Mouse (Mus musculus) forebrain, embryonic 12.5 days (tissue): Measurements from ENCODE around the gene Fastk. TPM values are rescaled to one million over a fixed set of nuclear protein-coding genes. Genes with fewer than 3 reads are reported as not detected.
"Not testable (repeated sequence)": the region's sequence is repeated elsewhere in the genome, so short reads cannot be mapped to it uniquely, and the experiment has no call there.

ENCODE experiments used
- ATAC-seq: fragments of 200-750 bp; cut with Nextera tagmentation; 2 replicates; pipeline ENCODE4 v1.8.0; 2017; ENCODE audit warnings: moderate TSS enrichment; ENCODE audit not compliant: low FRiP score
- H3K27ac ChIP-seq: fragments of 300-500 bp; sonication (generic); 2 replicates; pipeline ENCODE4 v1.5.1; 2016; ENCODE audit warnings: mild to moderate bottlenecking
- H3K27me3 ChIP-seq: fragments of 300-500 bp; sonication (generic); 2 replicates; pipeline ENCODE4 v1.6.1; 2016; ENCODE audit warnings: mild to moderate bottlenecking
- H3K36me3 ChIP-seq: fragments of 300-500 bp; sonication (generic); replicated peaks from 2 replicates; pipeline ENCODE4 v1.6.1; 2016; ENCODE audit warnings: mild to moderate bottlenecking
- H3K4me1 ChIP-seq: fragments of 300-500 bp; sonication (generic); 2 replicates; pipeline ENCODE4 v1.6.1; 2016
- H3K4me2 ChIP-seq: fragments of 300-500 bp; sonication (generic); 2 replicates; pipeline ENCODE4 v1.6.1; 2016; ENCODE audit warnings: mild to moderate bottlenecking, moderate library complexity
- H3K4me3 ChIP-seq: fragments of 300-500 bp; sonication (generic); replicated peaks from 2 replicates; pipeline ENCODE4 v1.5.1; 2016; ENCODE audit warnings: mild to moderate bottlenecking
- H3K9ac ChIP-seq: fragments of 300-500 bp; sonication (generic); 2 replicates; pipeline ENCODE4 v1.6.1; 2016; ENCODE audit warnings: mild to moderate bottlenecking
- H3K9me3 ChIP-seq: fragments of 300-500 bp; sonication (generic); 2 replicates; pipeline ENCODE4 v1.6.1; 2016
- WGBS: fragments of 180-500 bp; shearing (Covaris S2); methylation state at CpG from one replicate; pipeline ENCODE4 v1.1.7; 2016; 5-methylcytosine and 5-hydroxymethylcytosine counted together
- polyA plus RNA-seq: library from polyadenylated mRNA; unstranded; fragments of >200 nt; fragmentation: Nextera tagmentation; extraction: Ambion mirVana; gene quantifications from 2 replicates; pipeline ENCODE4 v1.2.1, GENCODE M21; 2016

The Fastk gene
- polyA plus RNA-seq, 1 experiment from 2014 or later = 102 TPM

DNA sequence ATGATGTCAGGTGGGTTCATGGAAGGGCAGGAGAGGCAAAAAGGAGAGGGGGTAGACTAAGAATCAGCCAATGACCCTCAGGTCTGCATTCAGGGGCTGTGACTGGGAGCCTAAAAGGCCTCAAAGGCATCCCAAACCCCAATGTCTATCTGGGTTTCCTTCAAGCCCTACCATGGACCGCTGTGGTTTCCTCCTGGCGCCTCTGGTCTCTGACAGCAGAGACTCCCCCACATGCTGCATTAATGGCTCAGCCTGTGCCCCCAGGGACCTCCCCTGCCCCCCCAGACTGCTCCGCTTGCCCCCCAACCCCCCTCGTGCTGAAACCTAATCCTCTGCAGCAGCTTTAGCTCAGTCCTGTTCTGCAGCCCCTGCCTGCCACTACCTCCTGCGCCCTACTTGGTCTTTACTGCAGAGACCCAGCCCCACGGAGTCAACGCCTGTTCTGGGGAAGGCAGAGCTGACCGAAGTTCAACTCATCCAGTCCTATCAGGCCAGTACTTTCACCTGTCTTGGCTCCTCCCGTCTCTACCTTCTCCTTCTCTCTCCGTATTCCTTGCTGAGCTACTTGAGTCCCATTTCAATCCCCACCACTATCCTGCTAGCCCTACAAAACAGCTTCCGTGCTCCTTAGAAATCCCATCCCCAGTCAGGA, 31.9 kb downstream of the Fastk start, which contains the start of gene Asic3:
Gene Asic3 (plus strand): TSS at position 351 of the 652 bp plus-strand sequence.
- H3K9ac ChIP-seq = no peak within 1 kb of the TSS
- no peak for ATAC-seq
- no peak within 1 kb of the TSS for H3K27ac ChIP-seq
- no peak within 1 kb of the TSS for H3K4me3 ChIP-seq
- 52% methylated on average over 11 of the region's 11 CpGs for WGBS
- peaks cover 28% of the 10 kb centered on the region; the same call in 1 of the 2 replicates for H3K27me3 ChIP-seq
- peaks cover 14% of the 10 kb centered on the region for H3K36me3 ChIP-seq
- no peaks in the 10 kb centered on the region for H3K9me3 ChIP-seq
- H3K4me1 ChIP-seq = peaks cover 16% of the 10 kb centered on the region
- no peak within 1 kb of the TSS for H3K4me2 ChIP-seq

DNA sequence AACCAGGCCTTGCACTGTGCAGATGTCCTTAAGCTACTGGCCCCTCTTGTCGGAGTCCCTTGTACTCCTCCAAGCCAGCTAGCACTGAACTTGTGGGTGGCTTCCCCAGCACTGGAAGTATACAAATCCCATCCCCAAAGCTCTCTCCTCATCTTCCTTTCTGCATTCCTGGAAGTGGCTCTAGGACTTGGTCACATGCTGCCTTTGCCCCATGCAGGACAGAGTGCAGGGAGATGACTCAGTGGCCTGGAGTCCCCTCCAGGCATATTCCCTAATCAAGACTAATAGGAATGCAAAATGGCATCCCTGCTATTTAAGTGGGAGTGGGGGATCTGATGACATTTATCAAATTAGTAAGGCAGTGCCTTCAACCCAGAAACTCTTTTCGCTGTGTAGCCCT, 33.0 kb downstream of the Fastk start:
- H3K4me2 ChIP-seq = no peak overlapping the region
- H3K9me3 ChIP-seq = no peaks in the 10 kb centered on the region
- WGBS = 93% methylated on average over 2 of the region's 2 CpGs
- peaks cover 26% of the 10 kb centered on the region; the same call in 1 of the 2 replicates for H3K27me3 ChIP-seq
- no peak overlapping the region for H3K27ac ChIP-seq
- peaks cover 16% of the 10 kb centered on the region for H3K4me1 ChIP-seq
- peaks cover 19% of the 10 kb centered on the region for H3K36me3 ChIP-seq
- no peak overlapping the region for H3K4me3 ChIP-seq
- ATAC-seq = no peak
- no peak overlapping the region for H3K9ac ChIP-seq

DNA sequence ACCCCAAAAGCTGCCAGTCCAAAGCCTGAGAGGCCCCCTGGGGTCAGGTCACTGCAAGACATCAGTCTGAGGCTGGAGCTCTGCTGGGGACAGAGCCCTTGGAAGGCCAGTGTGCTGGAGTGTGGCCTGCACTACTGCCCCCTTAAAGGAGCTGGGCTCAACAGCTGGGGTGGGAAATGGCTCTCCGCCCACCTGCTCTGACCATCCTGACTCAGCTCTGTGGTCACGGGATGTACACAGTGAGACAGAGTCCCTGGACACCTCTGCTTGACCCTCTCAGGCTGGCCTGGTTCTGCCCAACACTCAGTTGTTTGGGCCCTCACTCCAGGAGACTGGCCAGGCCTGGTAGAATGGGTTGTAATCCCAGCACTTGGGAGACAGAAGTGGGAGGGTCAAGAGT, 35.6 kb downstream of the Fastk start:
- Histone ChIP-seq H3K9ac (no peak overlapping the region), H3K27me3 (peaks cover 13% of the 10 kb centered on the region; the same call in 1 of the 2 replicates), H3K4me2 (no peak overlapping the region), H3K27ac (no peak overlapping the region), H3K36me3 (peaks cover 35% of the 10 kb centered on the region), H3K4me1 (peaks cover 7% of the 10 kb centered on the region; the same call in 1 of the 2 replicates), H3K4me3 (no peak overlapping the region), H3K9me3 (no peaks in the 10 kb centered on the region)
- ATAC-seq = no peak
- 83% methylated on average over 2 of the region's 2 CpGs for WGBS

DNA sequence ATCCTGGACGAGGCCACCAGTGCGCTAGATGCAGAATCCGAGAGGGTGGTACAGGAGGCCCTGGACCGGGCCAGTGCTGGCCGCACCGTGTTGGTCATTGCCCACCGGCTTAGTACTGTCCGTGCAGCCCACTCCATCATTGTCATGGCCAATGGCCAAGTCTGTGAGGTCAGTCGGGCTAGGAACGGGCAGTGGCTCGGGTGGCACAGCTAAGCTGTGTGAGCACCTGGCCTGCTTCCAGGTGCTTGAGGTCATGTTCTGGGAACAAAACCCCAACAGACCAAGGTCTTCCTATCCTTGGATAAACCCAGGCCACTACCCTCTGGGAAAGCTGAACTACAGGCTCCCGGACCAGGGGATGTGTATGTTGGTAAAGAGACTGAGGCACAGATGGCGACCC, 36.4 kb downstream of the Fastk start:
- Histone ChIP-seq H3K36me3 (peaks cover 37% of the 10 kb centered on the region), H3K9me3 (no peaks in the 10 kb centered on the region), H3K27me3 (peaks cover 5% of the 10 kb centered on the region; the same call in 1 of the 2 replicates), H3K4me3 (no peak overlapping the region), H3K4me2 (no peak overlapping the region), H3K27ac (no peak overlapping the region), H3K9ac (no peak overlapping the region), H3K4me1 (peaks cover 6% of the 10 kb centered on the region; the same call in 1 of the 2 replicates)
- WGBS = 96% methylated on average over 13 of the region's 13 CpGs
- ATAC-seq = no peak

DNA sequence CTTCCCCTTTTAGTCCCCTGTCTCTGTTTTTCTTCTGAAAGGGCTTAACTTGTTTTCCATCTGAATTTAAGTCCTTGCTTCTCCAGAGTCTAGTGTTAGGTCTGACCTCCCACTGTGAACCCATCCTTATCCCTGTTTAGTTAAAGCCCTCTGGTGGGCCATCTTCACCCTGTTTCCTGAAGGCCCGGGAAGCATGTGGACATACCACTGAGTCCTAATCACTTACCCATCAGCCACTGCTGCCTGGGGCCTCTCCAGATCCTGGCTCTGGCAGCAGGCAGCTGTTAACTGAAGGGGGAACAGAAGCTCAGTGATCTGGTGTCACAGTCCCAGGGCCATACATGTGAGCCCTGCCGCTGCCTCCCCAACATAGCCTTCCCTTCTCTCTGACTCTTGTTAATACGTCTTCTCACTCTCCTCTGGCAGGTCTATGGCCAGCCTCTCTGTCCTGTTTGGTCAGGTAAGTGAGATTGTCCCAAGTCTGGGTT, 39.7 kb downstream of the Fastk start:
- H3K36me3 ChIP-seq = peaks cover 65% of the 10 kb centered on the region
- no peaks in the 10 kb centered on the region for H3K27me3 ChIP-seq
- no peak overlapping the region for H3K27ac ChIP-seq
- no peak overlapping the region for H3K4me3 ChIP-seq
- no peak overlapping the region for H3K9ac ChIP-seq
- ATAC-seq = no peak
- no peaks in the 10 kb centered on the region for H3K9me3 ChIP-seq
- no peak overlapping the region for H3K4me2 ChIP-seq
- H3K4me1 ChIP-seq = no peaks in the 10 kb centered on the region
- 71% methylated on average over 3 of the region's 3 CpGs for WGBS

DNA sequence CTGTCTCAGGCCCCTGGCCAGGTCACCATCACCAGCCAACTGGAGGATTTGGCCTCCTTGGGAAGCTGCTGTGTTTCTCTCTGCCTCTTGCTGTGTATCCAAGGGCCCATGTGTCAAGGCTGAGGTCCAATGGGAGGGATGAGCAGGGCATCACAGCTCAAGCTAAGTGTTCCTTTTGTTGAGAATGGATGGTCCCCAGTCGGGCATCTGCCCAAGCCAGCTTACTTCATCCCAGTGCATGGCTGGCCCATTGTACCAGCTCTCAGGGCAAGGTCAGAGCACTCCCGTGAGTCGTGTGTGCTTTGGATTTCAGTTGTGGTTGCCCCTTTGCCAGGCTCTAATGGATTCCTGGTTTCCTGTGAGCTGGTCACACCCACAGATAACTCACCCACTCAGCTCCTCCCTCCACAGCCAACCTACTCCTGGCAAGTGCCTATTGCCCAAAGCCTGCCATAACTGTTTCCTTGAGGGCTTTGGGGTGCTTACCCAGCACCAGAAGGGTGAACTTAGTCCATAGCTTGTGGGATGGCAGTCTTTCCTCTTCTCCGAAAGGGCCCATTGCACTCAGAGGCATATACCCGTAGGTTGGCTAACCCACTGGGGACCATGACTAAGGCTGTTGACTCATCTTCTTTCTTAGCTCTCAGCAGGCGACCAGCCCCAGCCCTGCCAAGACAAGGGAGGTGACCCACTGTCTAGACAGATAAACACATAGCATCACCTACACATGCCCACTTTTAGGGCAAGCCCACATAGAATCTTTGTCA, 40.3 kb downstream of the Fastk start:
- Histone ChIP-seq H3K4me1 (no peaks in the 10 kb centered on the region), H3K9ac (no peak overlapping the region), H3K27ac (no peak overlapping the region), H3K27me3 (no peaks in the 10 kb centered on the region), H3K36me3 (peaks cover 70% of the 10 kb centered on the region), H3K4me2 (no peak overlapping the region), H3K9me3 (no peaks in the 10 kb centered on the region), H3K4me3 (no peak overlapping the region)
- 89% methylated on average over 6 of the region's 6 CpGs for WGBS
- no peak for ATAC-seq

DNA sequence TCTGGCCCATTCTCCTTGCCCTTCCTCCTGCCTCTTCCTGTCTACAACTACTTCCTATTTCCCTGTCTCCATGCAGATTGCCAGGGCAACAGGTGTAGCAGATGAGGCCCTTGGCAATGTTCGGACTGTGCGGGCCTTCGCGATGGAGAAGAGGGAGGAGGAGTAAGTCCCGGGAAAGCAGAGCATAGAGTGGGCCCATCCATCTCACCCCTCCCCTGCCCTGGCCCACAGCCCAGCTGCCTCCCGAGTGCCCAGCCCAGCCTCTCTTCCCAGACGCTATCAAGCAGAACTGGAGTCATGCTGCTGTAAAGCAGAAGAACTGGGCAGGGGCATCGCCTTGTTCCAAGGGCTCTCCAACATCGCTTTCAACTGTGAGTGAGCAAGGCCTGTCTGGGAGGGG, 43.1 kb downstream of the Fastk start:
- H3K9me3 ChIP-seq = no peaks in the 10 kb centered on the region
- no peak for ATAC-seq
- H3K27me3 ChIP-seq = no peaks in the 10 kb centered on the region
- H3K4me3 ChIP-seq = no peak overlapping the region
- H3K27ac ChIP-seq = no peak overlapping the region
- no peak overlapping the region for H3K9ac ChIP-seq
- no peaks in the 10 kb centered on the region for H3K4me1 ChIP-seq
- H3K4me2 ChIP-seq = no peak overlapping the region
- 86% methylated on average over 9 of the region's 9 CpGs for WGBS
- peaks cover 51% of the 10 kb centered on the region for H3K36me3 ChIP-seq

DNA sequence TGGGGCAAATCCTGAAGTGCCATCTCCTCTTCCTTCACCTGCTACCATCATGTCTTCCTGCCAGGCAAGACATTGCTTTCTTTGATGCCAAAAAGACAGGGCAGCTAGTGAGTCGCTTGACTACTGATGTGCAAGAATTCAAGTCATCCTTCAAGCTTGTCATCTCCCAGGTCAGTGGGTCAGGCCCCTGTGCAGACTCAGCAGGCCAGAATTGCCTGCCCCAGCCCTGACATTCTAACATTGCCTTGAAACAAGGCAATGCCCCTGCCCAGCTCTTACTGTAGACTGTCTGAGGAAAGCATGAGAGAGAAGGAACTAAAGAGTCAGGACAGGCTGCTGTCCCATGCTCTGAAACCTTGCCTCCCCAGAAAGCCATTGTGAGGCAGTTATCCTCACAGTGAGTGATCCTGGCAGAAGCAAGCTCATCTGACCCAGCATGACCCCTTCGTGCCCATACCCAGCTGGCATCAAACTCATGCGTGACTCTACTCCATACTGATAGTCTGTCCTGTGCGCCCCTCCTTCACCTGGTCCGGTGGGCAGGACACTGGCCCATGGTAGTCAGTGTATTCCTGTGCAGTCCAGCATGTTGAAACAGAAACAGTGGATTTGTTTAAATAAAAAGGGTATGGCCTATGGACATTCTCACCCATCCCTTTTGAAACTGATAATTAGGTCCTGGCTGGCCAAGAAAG, 44.0 kb downstream of the Fastk start:
- no peak overlapping the region for H3K4me2 ChIP-seq
- H3K4me3 ChIP-seq = no peak overlapping the region
- H3K9me3 ChIP-seq = no peaks in the 10 kb centered on the region
- no peak overlapping the region for H3K9ac ChIP-seq
- WGBS = 94% methylated on average over 5 of the region's 5 CpGs
- H3K27me3 ChIP-seq = no peaks in the 10 kb centered on the region
- no peaks in the 10 kb centered on the region for H3K4me1 ChIP-seq
- H3K36me3 ChIP-seq = peaks cover 42% of the 10 kb centered on the region
- no peak for ATAC-seq
- no peak overlapping the region for H3K27ac ChIP-seq

DNA sequence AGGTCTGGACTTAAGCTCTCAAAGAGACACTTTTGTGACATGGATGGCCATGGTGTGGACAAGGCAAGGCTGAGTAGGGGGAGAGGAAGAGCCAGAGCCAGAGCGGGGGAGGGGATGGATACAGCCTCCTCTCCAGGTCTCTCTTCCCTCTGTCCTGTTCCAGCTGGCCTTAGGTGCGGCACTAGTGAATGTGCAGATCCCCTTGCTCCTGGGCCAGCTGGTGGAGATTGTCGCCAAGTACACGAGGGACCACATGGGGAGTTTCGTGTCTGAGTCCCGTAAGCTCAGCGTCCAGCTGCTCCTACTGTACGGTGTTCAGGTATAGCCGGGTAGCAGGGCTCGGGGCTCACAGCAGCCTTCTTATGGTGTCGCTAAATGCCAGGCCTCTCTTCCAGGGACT, 44.7 kb downstream of the Fastk start:
- Histone ChIP-seq H3K4me1 (no peaks in the 10 kb centered on the region), H3K27ac (no peak overlapping the region), H3K4me3 (no peak overlapping the region), H3K36me3 (peaks cover 40% of the 10 kb centered on the region), H3K27me3 (no peaks in the 10 kb centered on the region), H3K4me2 (no peak overlapping the region), H3K9me3 (no peaks in the 10 kb centered on the region), H3K9ac (no peak overlapping the region)
- 92% methylated on average over 11 of the region's 11 CpGs for WGBS
- no peak for ATAC-seq

DNA sequence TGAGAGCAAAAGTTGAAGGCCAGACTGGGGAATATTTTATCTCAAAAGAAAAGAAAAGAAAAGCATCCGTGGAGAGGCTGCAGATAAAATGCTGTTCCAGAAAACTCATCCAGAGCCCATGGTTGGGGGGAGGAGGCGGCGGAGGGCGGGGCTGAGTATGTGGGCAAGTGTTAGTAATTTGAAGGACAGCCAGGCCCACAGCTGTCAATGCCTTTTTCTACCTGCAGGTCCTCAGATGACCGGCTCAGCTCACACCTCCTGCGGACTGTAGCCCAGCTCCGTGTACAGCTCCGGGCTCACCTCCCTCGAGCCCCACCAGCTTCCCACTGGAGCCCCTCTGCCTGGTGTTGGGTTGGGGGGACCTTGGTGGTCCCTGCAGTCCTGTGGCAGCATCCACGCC, 45.4 kb downstream of the Fastk start:
- H3K27ac ChIP-seq = no peak overlapping the region
- H3K4me1 ChIP-seq = peaks cover 5% of the 10 kb centered on the region; the same call in 1 of the 2 replicates
- H3K36me3 ChIP-seq = peaks cover 37% of the 10 kb centered on the region
- H3K9ac ChIP-seq = no peak overlapping the region
- H3K4me2 ChIP-seq = no peak overlapping the region
- no peaks in the 10 kb centered on the region for H3K27me3 ChIP-seq
- no peak overlapping the region for H3K4me3 ChIP-seq
- 89% methylated on average over 10 of the region's 10 CpGs for WGBS
- H3K9me3 ChIP-seq = no peaks in the 10 kb centered on the region
- ATAC-seq = no peak

DNA sequence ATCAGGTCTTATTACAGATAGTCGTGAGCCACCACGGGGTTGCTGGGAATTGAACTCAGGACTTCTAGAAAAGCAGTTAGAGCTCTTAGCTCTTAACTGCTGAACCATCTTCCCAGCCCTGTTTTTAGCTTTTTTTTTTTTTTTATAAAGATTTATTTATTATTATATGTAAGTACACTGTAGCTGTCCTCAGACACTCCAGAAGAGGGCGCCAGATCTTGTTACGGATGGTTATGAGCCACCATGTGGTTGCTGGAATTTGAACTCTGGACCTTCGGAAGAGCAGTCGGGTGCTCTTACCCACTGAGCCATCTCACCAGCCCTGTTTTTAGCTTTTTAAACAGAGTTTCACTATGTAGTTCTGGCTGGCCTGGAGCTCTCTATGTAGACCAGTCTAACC, 48.8 kb downstream of the Fastk start:
- Histone ChIP-seq H3K36me3 (peaks cover 14% of the 10 kb centered on the region), H3K4me1 (peaks cover 12% of the 10 kb centered on the region)
- not testable (repeated sequence) for H3K4me2 ChIP-seq, H3K27me3 ChIP-seq, H3K27ac ChIP-seq, H3K4me3 ChIP-seq, H3K9ac ChIP-seq, ATAC-seq, H3K9me3 ChIP-seq
- WGBS = 96% methylated on average over 6 of the region's 6 CpGs

DNA sequence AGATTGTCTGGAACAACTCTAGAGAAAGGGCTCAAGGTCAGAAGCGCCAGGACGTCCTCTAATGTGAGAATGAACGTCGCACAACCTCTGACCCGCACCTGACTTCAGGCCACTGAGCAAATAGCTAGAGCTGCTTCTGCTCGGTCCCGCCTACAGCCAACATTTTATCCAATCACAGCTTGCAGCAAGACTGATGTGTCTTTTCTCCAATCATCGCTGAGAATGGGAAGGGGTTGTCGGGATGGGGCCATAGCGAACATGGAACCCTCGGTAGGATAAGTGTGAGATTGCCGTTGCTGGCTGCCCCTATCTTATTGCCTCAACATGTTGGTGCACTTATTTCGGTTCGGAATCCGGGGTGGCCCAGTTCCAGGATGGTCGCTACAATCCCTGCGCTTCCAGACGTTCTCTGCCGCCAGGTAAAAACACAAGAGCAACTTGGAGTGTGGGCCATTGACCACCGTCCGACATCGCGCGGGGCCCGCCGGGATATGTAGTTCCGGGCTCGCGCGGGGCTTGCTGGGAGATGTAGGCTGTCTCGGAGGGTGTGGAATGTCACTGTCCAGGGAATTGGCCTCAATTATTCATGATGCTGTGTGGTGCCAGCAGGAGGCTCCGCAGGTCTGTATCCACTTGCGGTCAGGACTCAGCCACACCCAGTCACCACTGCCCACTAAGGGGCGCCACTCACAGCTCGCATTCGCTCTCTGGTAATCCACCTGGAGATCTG, 50.8 kb downstream of the Fastk start:
- Histone ChIP-seq H3K27ac (peak overlapping the region; percentile 77), H3K9me3 (no peaks in the 10 kb centered on the region), H3K36me3 (no peaks in the 10 kb centered on the region), H3K4me3 (peak overlapping the region; percentile 58), H3K4me1 (peaks cover 12% of the 10 kb centered on the region), H3K4me2 (peak overlapping the region; percentile 58), H3K27me3 (peaks cover 21% of the 10 kb centered on the region), H3K9ac (peak overlapping the region; percentile 55)
- WGBS = 2% methylated on average over 36 of the region's 36 CpGs
- peak; percentile 97 for ATAC-seq
